Mouse (Mus musculus) frontal cortex, postnatal 25 days (tissue): ENCODE data around the gene Dupd1.
"Not testable (repeated sequence)": the region's sequence is repeated elsewhere in the genome, so short reads cannot be mapped to it uniquely, and the experiment has no call there.

Experiments used
- DNase-seq, 2 experiments: peaks; one replicate each; pipeline ENCODE4 v3.0.0; 2022; ENCODE audit warnings: low spot score in 2 of 2

Gene Dupd1

GRCm38 (mm10) chr14:21676223-21676622, 38.2 kb downstream of the Dupd1 start:
- DNase-seq, result no peak

DNA sequence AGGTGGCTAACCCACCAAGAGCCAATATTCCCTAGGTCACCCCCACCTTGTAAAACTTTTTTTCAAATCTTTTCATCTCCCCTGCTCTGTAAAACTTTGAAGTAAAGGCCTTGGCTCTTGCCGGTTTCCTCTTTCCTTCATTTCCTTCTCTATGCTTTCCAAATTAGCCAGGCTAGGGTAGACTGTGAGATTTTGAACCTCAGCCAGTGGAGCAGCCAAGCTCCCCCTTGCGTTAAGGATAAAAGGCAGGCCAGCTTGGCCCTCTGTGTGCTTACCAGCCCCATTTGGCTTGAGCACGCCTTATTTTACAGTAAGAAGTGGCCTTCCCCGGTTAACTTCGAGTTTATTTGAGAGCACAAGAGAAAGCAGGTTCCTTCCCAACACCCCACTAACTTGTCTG, 39.9 kb downstream of the Dupd1 start:
- no peak for DNase-seq

DNA sequence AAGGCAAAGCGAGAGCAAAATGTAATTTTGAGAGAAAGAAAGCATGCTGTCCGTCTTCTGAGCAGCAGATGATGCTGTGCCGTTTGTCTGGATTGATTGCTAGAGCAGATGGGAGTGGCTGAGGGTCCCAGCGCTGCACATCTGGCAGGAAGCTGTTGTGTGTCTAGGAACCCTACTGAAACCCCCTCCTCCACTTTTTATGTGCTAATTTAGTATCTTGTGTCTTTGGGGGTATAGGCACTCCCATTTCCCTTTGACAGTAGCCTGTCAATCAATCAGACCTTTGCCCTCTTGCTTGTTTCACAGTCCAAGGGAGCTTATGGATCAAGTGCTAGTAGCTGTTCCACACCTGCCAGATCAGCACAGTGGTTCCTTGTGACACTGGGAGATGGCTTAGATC, 41.3 kb downstream of the Dupd1 start:
- no peak for DNase-seq

- DNase-seq, result not testable (repeated sequence)
Observed at GRCm38 (mm10) chr14:21670422-21671006, 43.9 kb downstream of the Dupd1 start.

DNA sequence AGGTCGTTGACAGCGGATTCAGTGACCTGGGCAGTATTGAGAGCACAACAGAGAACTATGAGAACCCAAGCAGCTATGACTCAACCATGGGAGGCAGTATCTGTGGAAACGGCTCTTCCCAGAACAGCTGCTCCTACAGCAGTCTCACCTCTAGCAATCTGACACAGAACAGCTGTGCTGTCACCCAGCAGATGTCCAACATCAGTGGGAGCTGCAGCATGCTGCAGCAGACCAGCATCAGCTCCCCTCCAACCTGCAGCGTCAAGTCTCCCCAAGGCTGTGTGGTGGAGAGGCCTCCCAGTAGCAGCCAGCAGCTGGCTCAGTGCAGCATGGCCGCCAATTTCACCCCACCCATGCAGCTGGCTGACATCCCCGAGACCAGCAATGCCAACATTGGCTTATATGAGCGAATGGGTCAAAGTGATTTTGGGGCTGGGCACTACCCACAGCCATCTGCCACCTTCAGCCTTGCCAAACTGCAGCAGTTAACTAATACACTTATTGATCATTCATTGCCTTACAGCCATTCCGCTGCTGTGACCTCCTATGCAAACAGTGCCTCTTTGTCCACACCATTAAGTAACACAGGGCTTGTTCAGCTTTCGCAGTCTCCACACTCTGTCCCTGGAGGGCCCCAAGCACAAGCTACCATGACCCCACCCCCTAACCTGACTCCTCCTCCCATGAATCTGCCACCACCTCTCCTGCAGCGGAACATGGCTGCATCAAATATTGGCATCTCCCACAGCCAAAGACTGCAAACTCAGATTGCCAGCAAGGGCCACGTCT, 44.5 kb downstream of the Dupd1 start:
- no peak for DNase-seq

DNA sequence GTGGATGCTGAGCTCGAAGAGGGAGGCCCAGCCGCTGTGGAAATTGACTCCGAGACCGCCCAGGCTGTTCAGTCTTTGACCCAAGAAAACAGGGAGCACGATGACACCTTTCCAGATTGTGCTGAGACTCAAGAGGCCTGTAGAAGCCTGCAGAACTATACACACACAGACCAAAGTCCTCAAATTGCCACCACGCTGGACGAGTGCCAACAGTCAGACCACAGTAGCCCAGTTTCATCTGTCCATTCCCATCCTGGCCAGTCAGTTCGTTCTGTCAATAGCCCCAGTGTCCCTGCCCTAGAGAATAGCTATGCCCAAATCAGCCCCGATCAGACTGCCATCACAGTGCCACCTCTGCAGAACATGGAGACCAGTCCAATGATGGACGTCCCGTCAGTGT, 45.2 kb downstream of the Dupd1 start:
- no peak for DNase-seq

DNA sequence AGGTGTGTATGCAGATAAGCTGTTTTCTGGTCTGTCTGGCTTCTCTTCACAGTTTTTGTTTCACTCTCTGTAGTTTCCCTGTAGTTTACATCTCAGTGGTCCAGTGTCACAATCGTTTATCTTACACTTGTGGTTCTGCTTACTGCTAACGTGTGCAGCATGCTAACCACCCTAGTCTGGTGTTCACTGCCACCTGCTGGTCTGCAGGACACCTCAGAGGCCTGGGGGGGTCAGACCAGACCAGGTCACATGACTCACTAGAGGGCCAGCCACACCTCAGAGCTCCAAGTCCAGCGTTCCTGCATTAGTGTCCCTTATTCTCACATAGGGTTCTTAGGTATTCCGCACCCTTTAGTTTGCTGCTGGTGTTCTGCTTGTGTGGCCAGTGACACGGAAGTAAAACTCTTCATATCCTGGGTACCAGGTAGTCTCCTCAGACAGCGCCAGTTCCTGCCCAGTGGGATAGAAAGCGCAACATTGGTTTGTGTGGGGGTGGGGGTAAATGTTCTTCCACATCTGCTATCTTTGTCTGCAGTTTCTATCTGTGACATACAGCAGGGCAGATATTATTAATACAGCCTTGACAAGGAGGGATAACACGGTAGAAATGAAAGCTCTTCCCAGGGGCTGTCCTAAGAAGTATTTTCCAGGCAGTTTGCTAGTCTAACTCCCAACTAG, 51.8 kb downstream of the Dupd1 start:
- DNase-seq, result no peak

DNA sequence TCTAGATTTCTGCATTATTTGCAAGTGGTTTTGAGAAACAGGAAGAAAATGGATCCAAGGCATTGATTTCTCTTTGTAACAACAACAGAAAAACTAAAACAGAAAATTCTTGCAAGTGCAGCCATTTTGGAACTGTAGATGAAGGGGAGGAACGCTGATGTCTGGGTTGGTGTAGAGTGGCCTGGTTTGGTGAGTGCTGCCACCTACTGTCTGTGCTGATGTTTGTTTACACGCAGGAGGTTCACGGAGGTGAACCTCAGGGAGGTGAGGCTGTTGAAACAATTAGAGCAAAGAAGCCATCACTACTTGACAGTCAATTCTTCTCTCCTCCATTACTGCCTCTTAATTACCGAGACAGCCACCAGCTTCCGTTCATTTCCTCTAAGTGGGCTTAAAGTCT, 54.7 kb downstream of the Dupd1 start:
- DNase-seq, result no peak

GRCm38 (mm10) chr14:21659155-21659554, 55.2 kb downstream of the Dupd1 start:
- DNase-seq, result no peak

GRCm38 (mm10) chr14:21653813-21654212, 60.6 kb downstream of the Dupd1 start:
- no peak for DNase-seq

GRCm38 (mm10) chr14:21640806-21641435, 73.5 kb downstream of the Dupd1 start:
- no peak for DNase-seq

GRCm38 (mm10) chr14:21636548-21636947, 77.8 kb downstream of the Dupd1 start:
- no peak for DNase-seq

GRCm38 (mm10) chr14:21631665-21632200, 82.6 kb downstream of the Dupd1 start:
- DNase-seq, result no peak
